Mouse (Mus musculus) ES-Bruce4 (cell line): ENCODE measurements around the gene Gpr171. TPM values are rescaled to one million over a fixed set of nuclear protein-coding genes. Genes with fewer than 3 reads are reported as not detected.

Source experiments
- H3K27ac ChIP-seq: 2 replicates; pipeline ENCODE4 v1.5.1; 2012; ENCODE audit warnings: low read length, inconsistent platforms; ENCODE audit not compliant: insufficient read depth
- H3K27me3 ChIP-seq: 2 replicates; pipeline ENCODE4 v1.6.1; 2012; ENCODE audit warnings: mild to moderate bottlenecking, low read length, inconsistent platforms; ENCODE audit not compliant: control insufficient read depth, poor library complexity, insufficient read depth, severe bottlenecking
- H3K36me3 ChIP-seq: 2 replicates; pipeline ENCODE4 v1.6.1; 2012; ENCODE audit warnings: inconsistent platforms, mild to moderate bottlenecking, low read length, moderate library complexity; ENCODE audit not compliant: control insufficient read depth, poor library complexity, insufficient read depth, severe bottlenecking
- H3K4me1 ChIP-seq: one replicate; pipeline ENCODE4 v1.8.1; 2011; ENCODE audit warnings: low read length; ENCODE audit not compliant: control insufficient read depth, insufficient read depth
- H3K4me3 ChIP-seq: 2 replicates; pipeline ENCODE4 v1.5.1; 2011; ENCODE audit warnings: low read depth, mild to moderate bottlenecking, low read length
- H3K9ac ChIP-seq: 2 replicates; pipeline ENCODE4 v1.6.1; 2012; ENCODE audit warnings: low read depth, mild to moderate bottlenecking, inconsistent platforms; ENCODE audit not compliant: poor library complexity, severe bottlenecking
- H3K9me3 ChIP-seq: replicated peaks from 2 replicates; pipeline ENCODE4 v1.6.1; 2012; ENCODE audit warnings: mild to moderate bottlenecking, low read length, inconsistent platforms; ENCODE audit not compliant: control insufficient read depth, poor library complexity, insufficient read depth, severe bottlenecking
- CTCF ChIP-seq: IDR thresholded peaks from one replicate; pipeline ENCODE4 v1.8.1; 2011; ENCODE audit warnings: low read depth, low read length
- EP300 ChIP-seq: IDR thresholded peaks from 2 replicates; pipeline ENCODE4 v1.6.1; 2011; ENCODE audit warnings: low read depth, low read length; ENCODE audit not compliant: insufficient read depth
- POLR2A ChIP-seq: IDR thresholded peaks from one replicate; pipeline ENCODE4 v1.8.1; 2011; ENCODE audit warnings: low read length; ENCODE audit not compliant: insufficient read depth
- polyA plus RNA-seq: library from polyadenylated mRNA; stranded (reverse); fragments of >200 nt; gene quantifications from 2 replicates; pipeline ENCODE4 v1.2.4, GENCODE M21; 2011; ENCODE audit warnings: low read depth; ENCODE audit not compliant: missing spikeins, insufficient read depth, insufficient read length

Gpr171 gene
- polyA plus RNA-seq, 1 experiment = not detected

- Histone ChIP-seq H3K27me3 (no peaks in the 10 kb centered on the region), H3K4me3 (no peak overlapping the region), H3K27ac (no peak overlapping the region), H3K4me1 (no peaks in the 10 kb centered on the region), H3K9ac (no peak overlapping the region), H3K9me3 (no peaks in the 10 kb centered on the region), H3K36me3 (no peaks in the 10 kb centered on the region)
- TF ChIP-seq CTCF (no peak), POLR2A (no peak), EP300 (no peak)
Observed at GRCm38 (mm10) chr3:59131081-59131480, 29.5 kb upstream of the Gpr171 start.

- Histone ChIP-seq H3K27me3 (no peaks in the 10 kb centered on the region), H3K9me3 (no peaks in the 10 kb centered on the region), H3K27ac (no peak overlapping the region), H3K4me1 (no peaks in the 10 kb centered on the region), H3K4me3 (no peak overlapping the region), H3K36me3 (no peaks in the 10 kb centered on the region), H3K9ac (no peak overlapping the region)
- TF ChIP-seq POLR2A = no peak
Observed at GRCm38 (mm10) chr3:59130431-59130830, 28.8 kb upstream of the Gpr171 start.

GRCm38 (mm10) chr3:59129547-59129946 is 27.9 kb upstream of the Gpr171 start:
- Histone ChIP-seq H3K9me3 (no peaks in the 10 kb centered on the region), H3K4me3 (no peak overlapping the region), H3K36me3 (no peaks in the 10 kb centered on the region), H3K27ac (no peak overlapping the region), H3K27me3 (no peaks in the 10 kb centered on the region), H3K4me1 (no peaks in the 10 kb centered on the region), H3K9ac (no peak overlapping the region)
- TF ChIP-seq POLR2A = no peak
- no peak for TF ChIP-seq CTCF
- no peak for TF ChIP-seq EP300

- H3K27me3 ChIP-seq = no peaks in the 10 kb centered on the region
- TF ChIP-seq CTCF (no peak), POLR2A (no peak), EP300 (no peak)
- no peak overlapping the region for H3K4me3 ChIP-seq
- no peak overlapping the region for H3K27ac ChIP-seq
- H3K9me3 ChIP-seq = no peaks in the 10 kb centered on the region
- no peaks in the 10 kb centered on the region for H3K4me1 ChIP-seq
- no peak overlapping the region for H3K9ac ChIP-seq
- no peaks in the 10 kb centered on the region for H3K36me3 ChIP-seq
Observed at GRCm38 (mm10) chr3:59128681-59129080, 27.1 kb upstream of the Gpr171 start.

- Histone ChIP-seq H3K4me1 (no peaks in the 10 kb centered on the region), H3K9ac (no peak overlapping the region), H3K27me3 (no peaks in the 10 kb centered on the region), H3K27ac (no peak overlapping the region), H3K36me3 (no peaks in the 10 kb centered on the region), H3K4me3 (no peak overlapping the region), H3K9me3 (no peaks in the 10 kb centered on the region)
- TF ChIP-seq POLR2A = no peak
- no peak for TF ChIP-seq EP300
- TF ChIP-seq CTCF = no peak
Observed at GRCm38 (mm10) chr3:59125783-59126555, 24.3 kb upstream of the Gpr171 start.

GRCm38 (mm10) chr3:59125022-59125421 is 23.4 kb upstream of the Gpr171 start:
- no peak overlapping the region for H3K9ac ChIP-seq
- no peaks in the 10 kb centered on the region for H3K9me3 ChIP-seq
- H3K27ac ChIP-seq = no peak overlapping the region
- TF ChIP-seq EP300 = no peak
- no peak for TF ChIP-seq CTCF
- TF ChIP-seq POLR2A = no peak
- H3K27me3 ChIP-seq = no peaks in the 10 kb centered on the region
- no peaks in the 10 kb centered on the region for H3K36me3 ChIP-seq
- no peak overlapping the region for H3K4me3 ChIP-seq
- H3K4me1 ChIP-seq = no peaks in the 10 kb centered on the region
